In the genomic region with DNA sequence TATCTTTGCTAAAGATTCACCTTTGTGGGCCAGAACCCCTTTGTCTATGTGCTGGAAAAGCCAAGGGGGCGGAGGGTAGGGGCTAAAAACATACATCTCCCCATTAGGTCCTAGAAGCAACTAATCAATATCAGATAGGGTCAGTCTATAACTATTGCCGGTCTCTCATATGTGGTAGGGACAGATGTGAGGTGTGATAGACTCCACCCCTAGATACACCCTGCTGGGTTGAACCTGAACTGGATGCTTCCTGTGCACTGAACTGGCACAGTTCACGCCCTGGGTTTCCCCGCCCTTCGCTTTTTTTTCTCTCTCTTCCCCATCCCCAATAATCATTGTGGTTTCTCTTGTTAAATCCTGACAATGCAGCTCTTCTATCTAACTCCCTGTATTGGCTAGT, we compare ENCODE assay signal across 16 mouse cellular contexts.
DNase-seq lines count a peak whose midpoint lies in the region; ATAC-seq lines count a peak whose summit lies in the region.
"Had no signal": no experiment of that assay in that cellular context is flagged by ENCODE, and none has a peak within 500 bp of the region (broad histone marks: within the 10 kb centered on the region; RNA-seq: fewer than 3 reads in every experiment).

No protein-coding gene starts in this region.

- H3K4me1 ChIP-seq in hindbrain, embryonic 10.5 days (replicated peaks) = peaks cover 21% of the 10 kb centered on the region
- H3K4me1 ChIP-seq in hindbrain, embryonic 12.5 days = peaks cover 10% of the 10 kb centered on the region
- no peaks in the 10 kb centered on the region for H3K4me1 ChIP-seq in neural tube, embryonic 15.5 days
- H3K4me1 ChIP-seq in intestine, embryonic 16.5 days (ENCODE audit: control insufficient read depth, insufficient read depth, low read length) = peaks cover 5% of the 10 kb centered on the region

- no peaks in the 10 kb centered on the region for H3K27me3 ChIP-seq in hindbrain, embryonic 10.5 days (ENCODE audit: insufficient read depth, poor library complexity, severe bottlenecking)
- no peaks in the 10 kb centered on the region for H3K27me3 ChIP-seq in hindbrain, embryonic 12.5 days
- H3K27me3 ChIP-seq in neural tube, embryonic 15.5 days (replicated peaks) = no peaks in the 10 kb centered on the region
- no peaks in the 10 kb centered on the region for H3K27me3 ChIP-seq in intestine, embryonic 16.5 days (replicated peaks; ENCODE audit: control insufficient read depth, insufficient read depth, low read length)
- H3K27me3 ChIP-seq: forebrain, embryonic 13.5 days; kidney, embryonic 15.5 days; limb, embryonic 12.5 days had no signal

- no peak overlapping the region for H3K4me2 ChIP-seq in hindbrain, embryonic 12.5 days (replicated peaks)
- no peak overlapping the region for H3K4me2 ChIP-seq in neural tube, embryonic 15.5 days
- no peak overlapping the region for H3K4me2 ChIP-seq in intestine, embryonic 16.5 days (ENCODE audit: low read depth, low read length)
- H3K4me2 ChIP-seq: forebrain, embryonic 13.5 days; kidney, embryonic 15.5 days had no signal

- no peak for DNase-seq in hindbrain, embryonic 10.5 days (ENCODE audit: low spot score)
- DNase-seq in neural tube, embryonic 10.5 days (ENCODE audit: extremely low spot score, low spot score) = peak; percentile 30
- DNase-seq in cerebellum, adult 11-12 months = no peak
- DNase-seq in right cerebral cortex, postnatal 4 days = no peak
- DNase-seq: cerebellum, adult 9-11 months; heart, postnatal 10 days had no signal

- no peaks in the 10 kb centered on the region for H3K9me3 ChIP-seq in hindbrain, embryonic 10.5 days
- H3K9me3 ChIP-seq in hindbrain, embryonic 12.5 days (replicated peaks) = no peaks in the 10 kb centered on the region
- no peaks in the 10 kb centered on the region for H3K9me3 ChIP-seq in neural tube, embryonic 15.5 days (replicated peaks)
- no peaks in the 10 kb centered on the region for H3K9me3 ChIP-seq in intestine, embryonic 16.5 days (ENCODE audit: control insufficient read depth, low read length)
- H3K9me3 ChIP-seq: forebrain, embryonic 13.5 days; kidney, embryonic 15.5 days; limb, embryonic 12.5 days had no signal

- no peak for ATAC-seq in hindbrain, embryonic 12.5 days (ENCODE audit: low FRiP score)
- ATAC-seq in neural tube, embryonic 15.5 days (ENCODE audit: low FRiP score) = no peak
- ATAC-seq in intestine, embryonic 16.5 days = peak; percentile 50; the same call in 1 of the 2 replicates
- ATAC-seq: forebrain, embryonic 13.5 days; hindbrain, postnatal 0 days; lung, postnatal 0 days had no signal

- H3K36me3 ChIP-seq in hindbrain, embryonic 10.5 days = no peaks in the 10 kb centered on the region
- no peaks in the 10 kb centered on the region for H3K36me3 ChIP-seq in hindbrain, embryonic 12.5 days
- no peaks in the 10 kb centered on the region for H3K36me3 ChIP-seq in neural tube, embryonic 15.5 days
- H3K36me3 ChIP-seq in intestine, embryonic 16.5 days (ENCODE audit: control insufficient read depth, insufficient read depth, low read length) = no peaks in the 10 kb centered on the region
- H3K36me3 ChIP-seq: kidney, embryonic 15.5 days; limb, embryonic 12.5 days had no signal

- peak overlapping the region; percentile 74 for H3K27ac ChIP-seq in hindbrain, embryonic 10.5 days
- no peak overlapping the region for H3K27ac ChIP-seq in hindbrain, embryonic 12.5 days
- no peak overlapping the region for H3K27ac ChIP-seq in neural tube, embryonic 15.5 days (replicated peaks)
- peak overlapping the region; percentile 65; the same call in 1 of the 2 replicates for H3K27ac ChIP-seq in intestine, embryonic 16.5 days (ENCODE audit: low read length)
- H3K27ac ChIP-seq: forebrain, embryonic 13.5 days; hindbrain, postnatal 0 days; liver, embryonic 14.5 days had no signal

- no peak overlapping the region for H3K9ac ChIP-seq in hindbrain, embryonic 12.5 days
- no peak overlapping the region for H3K9ac ChIP-seq in neural tube, embryonic 15.5 days (replicated peaks)
- no peak overlapping the region for H3K9ac ChIP-seq in intestine, embryonic 16.5 days (ENCODE audit: low read depth, low read length)
- H3K9ac ChIP-seq: forebrain, embryonic 13.5 days; kidney, embryonic 15.5 days; limb, embryonic 12.5 days; liver, embryonic 14.5 days had no signal

- no peak overlapping the region for H3K4me3 ChIP-seq in hindbrain, embryonic 10.5 days
- H3K4me3 ChIP-seq in hindbrain, embryonic 12.5 days = no peak overlapping the region
- H3K4me3 ChIP-seq in neural tube, embryonic 15.5 days (replicated peaks) = no peak overlapping the region
- H3K4me3 ChIP-seq in intestine, embryonic 16.5 days (ENCODE audit: low read length) = no peak overlapping the region
- H3K4me3 ChIP-seq: forebrain, embryonic 13.5 days; kidney, embryonic 15.5 days; layer of hippocampus, adult 2 months; limb, embryonic 12.5 days had no signal

- 80% methylated on average over 5 of the region's 5 CpGs for WGBS in hindbrain, embryonic 10.5 days
- 65% methylated on average over 5 of the region's 5 CpGs for WGBS in hindbrain, embryonic 12.5 days
- WGBS in neural tube, embryonic 15.5 days = 83% methylated on average over 5 of the region's 5 CpGs
- 74% methylated on average over 5 of the region's 5 CpGs for WGBS in intestine, embryonic 16.5 days

Comparison
In these comparisons a context has a peak if more than half of its experiments do, and no peak if none do; other contexts are left out.
1. H3K27ac ChIP-seq: peak in hindbrain, embryonic 10.5 days (single experiment) and intestine, embryonic 16.5 days (single experiment); none in hindbrain, embryonic 12.5 days (single experiment) and neural tube, embryonic 15.5 days (single experiment).